Mouse (Mus musculus): ENCODE measurements around the gene Ralgps2.

GRCm38 (mm10) chr1:156939251-156940141, at the start of gene Ralgps2:
- TF ChIP-seq FLI1 (IDR thresholded peaks at IDR 0.05; ENCODE audit: low read length): no peak
- TF ChIP-seq GATA1 (IDR thresholded peaks at IDR 0.05; ENCODE audit: borderline replicate concordance, low read length): no peak
